Mouse (Mus musculus): ENCODE data around the gene Snx6. TPM values are rescaled to one million over a fixed set of nuclear protein-coding genes. Genes with fewer than 3 reads are reported as not detected.
"Not testable (repeated sequence)": the region's sequence is repeated elsewhere in the genome, so short reads cannot be mapped to it uniquely, and the experiment has no call there.

The Snx6 gene
- total and polyA plus RNA-seq, 2 experiments from 2014 or later, result 57.6 to 141 TPM

DNA sequence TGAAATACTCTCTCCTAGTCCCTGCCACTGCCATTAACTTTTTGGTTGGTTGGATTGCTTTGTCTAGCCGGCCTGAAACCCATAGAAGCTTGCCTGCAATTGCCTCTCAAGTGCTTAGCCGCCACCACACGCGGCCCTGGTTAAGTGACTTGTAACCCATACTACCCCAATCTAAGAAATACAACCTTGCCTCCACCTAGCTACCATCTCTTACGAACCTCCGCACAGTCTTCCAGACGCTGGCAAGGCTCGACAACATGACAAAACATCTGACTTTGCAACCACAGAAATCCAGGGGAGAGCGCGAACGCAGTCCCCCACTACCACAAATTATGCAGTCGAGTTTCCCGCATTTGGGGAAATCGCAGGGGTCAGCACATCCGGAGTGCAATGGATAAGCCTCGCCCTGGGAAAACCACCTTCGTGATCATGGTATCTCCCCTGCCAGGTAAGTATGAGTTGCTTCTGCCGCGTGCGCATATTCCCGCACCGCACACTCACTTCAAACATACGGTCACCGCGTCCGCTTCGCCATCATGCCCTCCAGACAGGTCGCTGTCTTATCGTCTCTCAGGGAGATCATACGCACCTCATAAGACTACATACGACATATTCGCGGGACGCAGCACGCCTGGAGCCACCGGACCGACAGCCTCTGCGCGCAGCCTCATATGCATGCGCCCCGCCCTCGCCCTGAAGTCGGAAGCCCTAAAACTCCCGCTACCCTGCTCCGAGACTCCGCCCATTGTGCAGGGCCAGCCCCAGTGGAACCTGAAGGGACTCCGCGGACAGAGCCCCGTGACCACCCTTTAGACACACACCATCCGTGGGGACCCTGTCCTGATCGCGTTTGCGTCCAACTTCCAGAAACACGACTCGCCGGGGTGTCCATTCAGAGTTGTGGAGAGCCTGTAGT, 76.4 kb downstream of the Snx6 start:
- not testable (repeated sequence) for H3K9me3 ChIP-seq (ENCODE audit: low read length); DNase-seq (ENCODE audit: low spot score); H3K4me1 ChIP-seq (ENCODE audit: insufficient read depth, low read length); H3K4me3 ChIP-seq (ENCODE audit: low read length); H3K4me2 ChIP-seq (ENCODE audit: low read depth, low read length); H3K27ac ChIP-seq; H3K9ac ChIP-seq (replicated peaks; ENCODE audit: low read length); H3K27me3 ChIP-seq (ENCODE audit: insufficient read depth, low read length); H3K36me3 ChIP-seq (ENCODE audit: insufficient read depth, low read length)
- peak; percentile 94 for ATAC-seq
- WGBS, result no CpG with 5 or more reads among the region's 56 CpGs

DNA sequence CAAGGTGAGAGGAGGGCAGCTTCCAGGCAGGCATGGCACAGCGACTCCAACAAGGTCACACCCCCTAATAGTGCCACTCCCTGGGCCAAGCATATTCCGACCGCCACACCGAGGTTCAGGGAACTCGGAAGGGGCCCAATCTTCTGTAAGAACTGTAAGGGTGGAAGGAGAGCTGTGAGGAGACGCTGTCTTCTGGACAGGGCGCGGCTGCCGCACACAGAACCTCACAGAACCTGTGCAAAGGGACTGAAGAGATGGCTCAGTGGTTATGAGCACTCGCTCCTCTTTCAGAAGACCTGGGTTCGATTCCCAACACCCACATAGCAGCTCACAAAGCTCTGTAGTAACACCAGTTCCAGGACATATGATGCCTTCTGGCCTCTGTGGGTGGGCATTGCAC, 78.0 kb downstream of the Snx6 start:
- H3K4me1 ChIP-seq (ENCODE audit: insufficient read depth, low read length); H3K9ac ChIP-seq (replicated peaks; ENCODE audit: low read length); H3K27ac ChIP-seq; H3K4me3 ChIP-seq (ENCODE audit: low read length); H3K4me2 ChIP-seq (ENCODE audit: low read depth, low read length); ATAC-seq; H3K36me3 ChIP-seq (ENCODE audit: insufficient read depth, low read length); DNase-seq (ENCODE audit: low spot score); H3K9me3 ChIP-seq (ENCODE audit: low read length); H3K27me3 ChIP-seq (ENCODE audit: insufficient read depth, low read length): not testable (repeated sequence)
- WGBS, result 80% methylated on average over 4 of the region's 11 CpGs

DNA sequence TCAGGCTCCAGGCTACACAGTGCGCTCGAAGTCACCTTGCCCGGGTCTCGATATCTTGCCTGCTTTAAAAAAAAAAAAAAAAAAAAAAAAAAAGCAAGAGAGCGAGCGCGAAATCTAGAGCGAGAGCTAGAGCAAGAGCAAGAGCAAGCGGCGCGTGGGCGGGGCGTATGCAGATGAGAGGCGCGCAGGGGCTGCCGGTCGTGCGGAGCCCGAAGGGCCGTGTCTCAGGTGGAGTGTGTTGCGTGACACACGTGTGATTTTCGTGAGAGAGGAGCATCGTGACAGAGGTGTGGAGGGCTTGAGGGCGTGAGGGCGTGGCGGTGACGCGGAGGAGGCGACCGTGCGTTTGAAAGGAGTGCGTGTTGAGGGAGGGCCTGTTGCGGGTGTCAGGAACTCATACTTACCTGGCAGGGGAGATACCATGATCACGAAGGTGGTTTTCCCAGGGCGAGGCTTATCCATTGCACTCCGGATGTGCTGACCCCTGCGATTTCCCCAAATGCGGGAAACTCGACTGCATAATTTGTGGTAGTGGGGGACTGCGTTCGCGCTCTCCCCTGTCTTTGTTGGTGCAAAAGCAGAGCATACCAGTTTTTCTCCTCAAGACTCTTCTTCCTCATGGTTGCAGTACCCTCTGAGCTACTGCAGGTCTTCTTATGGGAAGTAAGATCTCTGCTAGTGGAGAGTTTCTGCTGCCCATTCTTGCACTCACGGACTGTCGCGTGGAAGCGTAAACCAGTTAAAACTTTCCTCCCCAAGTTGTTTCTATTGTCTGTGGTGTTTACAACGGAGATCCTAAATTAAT, 81.5 kb downstream of the Snx6 start:
- not testable (repeated sequence) for DNase-seq (ENCODE audit: low spot score); H3K36me3 ChIP-seq (ENCODE audit: insufficient read depth, low read length); H3K4me1 ChIP-seq (ENCODE audit: insufficient read depth, low read length)

DNA sequence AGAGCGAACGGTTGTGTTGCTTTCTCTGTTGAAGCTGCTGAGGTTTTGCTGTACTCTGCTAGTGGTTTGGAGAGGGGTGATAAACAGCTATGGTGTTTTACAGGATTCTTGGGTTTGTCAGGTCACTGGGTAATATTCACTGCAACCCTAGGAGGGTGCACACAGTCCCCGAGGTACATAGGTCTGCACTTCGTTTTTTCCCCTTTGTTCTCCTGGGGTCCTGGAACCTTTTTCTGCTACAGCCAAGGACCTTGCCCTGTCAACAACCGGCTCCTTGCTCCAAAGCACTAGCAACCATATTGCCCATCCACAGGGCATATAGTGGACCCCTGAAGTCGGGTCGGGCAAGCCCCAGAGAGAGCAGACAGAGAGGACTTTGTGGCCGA, 85.0 kb downstream of the Snx6 start:
- H3K4me3 ChIP-seq (ENCODE audit: low read length); H3K4me1 ChIP-seq (ENCODE audit: insufficient read depth, low read length); H3K4me2 ChIP-seq (ENCODE audit: low read depth, low read length); H3K9me3 ChIP-seq (ENCODE audit: low read length); DNase-seq (ENCODE audit: low spot score); H3K27ac ChIP-seq; H3K27me3 ChIP-seq (ENCODE audit: insufficient read depth, low read length); H3K9ac ChIP-seq (replicated peaks; ENCODE audit: low read length); H3K36me3 ChIP-seq (ENCODE audit: insufficient read depth, low read length): not testable (repeated sequence)
- peak; percentile 85 for ATAC-seq
- WGBS, result 2% methylated on average over 3 of the region's 8 CpGs

More for the DNA sequence above, 81.5 kb downstream of the Snx6 start:
- no CpG with 5 or more reads among the region's 48 CpGs for WGBS
- not testable (repeated sequence) for H3K9ac ChIP-seq (replicated peaks; ENCODE audit: low read length); H3K4me3 ChIP-seq (ENCODE audit: low read length); H3K27me3 ChIP-seq (ENCODE audit: insufficient read depth, low read length); H3K9me3 ChIP-seq (ENCODE audit: low read length); H3K4me2 ChIP-seq (ENCODE audit: low read depth, low read length); H3K27ac ChIP-seq
- ATAC-seq, result peak; percentile 74

DNA sequence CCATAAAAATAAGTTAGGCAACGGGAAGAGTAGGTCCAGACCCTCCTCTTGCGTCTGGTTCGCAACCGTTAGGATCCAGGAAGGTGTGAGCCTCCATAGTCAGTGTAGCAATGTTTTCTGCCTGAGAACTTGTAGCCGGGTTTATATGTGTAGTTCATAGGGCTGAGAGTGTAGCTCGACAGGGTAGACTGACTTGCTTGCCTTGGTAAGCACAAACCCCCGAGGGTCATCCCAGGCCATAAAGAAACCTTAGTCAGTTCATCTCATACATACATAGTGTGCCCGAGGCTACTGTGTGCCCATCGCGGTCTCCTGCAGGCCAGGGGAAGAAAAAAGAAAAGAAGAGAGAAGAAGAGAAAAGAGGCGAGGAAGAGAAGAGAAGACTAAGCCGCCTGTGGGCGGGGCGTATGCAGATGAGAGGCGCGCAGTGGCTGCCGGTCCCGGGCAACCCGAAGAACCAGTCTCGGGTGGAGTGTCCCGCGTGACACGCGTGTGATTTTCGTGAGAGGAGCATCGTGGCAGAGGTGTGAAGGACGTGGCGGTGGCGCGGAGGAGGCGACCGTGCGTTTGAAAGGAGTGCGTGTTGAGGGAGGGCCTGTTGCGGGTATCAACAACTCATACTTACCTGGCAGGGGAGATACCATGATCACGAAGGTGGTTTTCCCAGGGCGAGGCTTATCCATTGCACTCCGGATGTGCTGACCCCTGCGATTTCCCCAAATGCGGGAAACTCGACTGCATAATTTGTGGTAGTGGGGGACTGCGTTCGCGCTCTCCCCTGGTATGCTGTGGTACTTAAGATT, 85.6 kb downstream of the Snx6 start:
- not testable (repeated sequence) for H3K4me3 ChIP-seq (ENCODE audit: low read length); H3K4me1 ChIP-seq (ENCODE audit: insufficient read depth, low read length); H3K9me3 ChIP-seq (ENCODE audit: low read length); H3K36me3 ChIP-seq (ENCODE audit: insufficient read depth, low read length); H3K27ac ChIP-seq; DNase-seq (ENCODE audit: low spot score); H3K4me2 ChIP-seq (ENCODE audit: low read depth, low read length); H3K27me3 ChIP-seq (ENCODE audit: insufficient read depth, low read length); H3K9ac ChIP-seq (replicated peaks; ENCODE audit: low read length)
- 0% methylated on average over 10 of the region's 44 CpGs for WGBS
- ATAC-seq, result peak; percentile 81

DNA sequence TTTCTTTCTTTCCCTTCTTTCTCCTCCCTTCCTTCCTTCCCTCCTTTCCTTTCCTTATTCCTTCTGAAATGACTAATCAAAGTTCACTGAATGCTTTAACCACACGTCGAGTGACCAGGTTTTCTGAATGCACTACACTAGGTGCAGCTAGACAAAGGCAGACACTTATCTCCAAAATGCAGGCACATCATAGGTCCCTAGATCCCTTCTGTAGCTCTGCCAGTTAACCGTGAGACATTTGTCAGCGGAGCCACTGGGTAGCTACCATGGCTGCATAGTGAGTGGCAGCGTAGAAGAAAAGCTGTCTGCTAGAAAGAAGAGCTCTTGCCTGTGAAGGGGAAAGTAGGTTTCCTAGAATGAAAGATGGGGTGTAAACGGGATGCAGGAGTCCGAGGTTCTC, 96.1 kb downstream of the Snx6 start:
- 75% methylated on average over 7 of the region's 7 CpGs for whole genome bisulfite sequencing
- no peaks in the 10 kb centered on the region for H3K27me3 ChIP-seq (ENCODE audit: insufficient read depth, low read length)
- TF ChIP-seq CTCF (IDR thresholded peaks at IDR 0.05; ENCODE audit: low read depth), result no peak
- no peaks in the 10 kb centered on the region for H3K36me3 ChIP-seq (ENCODE audit: insufficient read depth, low read length)
- no peak overlapping the region for H3K4me3 ChIP-seq (ENCODE audit: low read length)
- DNase-seq (ENCODE audit: low spot score) (no peak), ATAC-seq (no peak)
- no peak overlapping the region for H3K27ac ChIP-seq
- no peaks in the 10 kb centered on the region; the same call in 1 of the 2 replicates for H3K4me1 ChIP-seq (ENCODE audit: insufficient read depth, low read length)
- H3K9me3 ChIP-seq (ENCODE audit: low read length), result no peaks in the 10 kb centered on the region
- H3K9ac ChIP-seq (replicated peaks; ENCODE audit: low read length), result no peak overlapping the region
- no peak overlapping the region for H3K4me2 ChIP-seq (ENCODE audit: low read depth, low read length)

Measured in hindbrain, postnatal 0 days (tissue).